ENCODE assay signal across 8 mouse cellular contexts in the genomic region with DNA sequence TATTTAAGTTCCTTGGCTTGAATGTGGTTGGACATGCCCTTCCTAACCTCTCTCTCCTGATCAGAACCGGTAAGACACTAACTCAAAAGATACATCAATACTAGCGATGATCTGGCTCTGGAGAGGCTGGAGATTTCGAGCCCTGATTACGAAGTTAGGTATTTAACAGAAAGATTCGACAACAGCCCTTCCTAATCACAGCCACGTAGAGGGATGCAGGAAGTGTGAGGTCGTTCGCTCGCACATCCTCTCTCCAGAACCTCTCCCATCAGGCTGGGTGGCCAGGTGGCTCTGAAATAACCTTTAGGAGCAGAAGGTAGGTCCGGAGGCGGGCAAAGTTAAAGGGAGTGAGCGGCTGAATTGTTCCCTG. TPM values are rescaled to one million over a fixed set of nuclear protein-coding genes. Genes with fewer than 3 reads are reported as not detected.
DNase-seq lines count a peak whose midpoint lies in the region; ATAC-seq and TF ChIP-seq lines count a peak whose summit lies in the region.

A gene (plus strand): TSS at position 206 of the 370 bp plus-strand sequence.

- TF ChIP-seq POLR2A in ES-Bruce4 (IDR thresholded peaks at IDR 0.05; ENCODE audit: insufficient read depth, low read length) = peak; percentile 5

- TF ChIP-seq EP300 in ES-Bruce4 (IDR thresholded peaks at IDR 0.05; ENCODE audit: insufficient read depth, low read depth, low read length) = no peak

- TF ChIP-seq CTCF in ES-Bruce4 (IDR thresholded peaks at IDR 0.05; ENCODE audit: low read depth, low read length) = no peak

- 1% methylated on average over 12 of the region's 12 CpGs for WGBS in heart, embryonic 13.5 days
- WGBS in forebrain, embryonic 11.5 days = 1% methylated on average over 12 of the region's 12 CpGs

- H3K4me3 ChIP-seq in heart, embryonic 13.5 days = peak within 1 kb of the TSS; percentile 86
- H3K4me3 ChIP-seq in ES-Bruce4 (ENCODE audit: low read depth, low read length) = peak within 1 kb of the TSS; percentile 97
- peak within 1 kb of the TSS; percentile 70 for H3K4me3 ChIP-seq in forebrain, embryonic 11.5 days (ENCODE audit: low read depth, low read length)

- no peaks in the 10 kb centered on the region for H3K27me3 ChIP-seq in heart, embryonic 13.5 days (replicated peaks)
- no peaks in the 10 kb centered on the region for H3K27me3 ChIP-seq in ES-Bruce4 (ENCODE audit: control insufficient read depth, insufficient read depth, low read length, poor library complexity, severe bottlenecking)
- no peaks in the 10 kb centered on the region for H3K27me3 ChIP-seq in forebrain, embryonic 11.5 days (ENCODE audit: control insufficient read depth, insufficient read depth, low read length)

- H3K4me2 ChIP-seq in heart, embryonic 13.5 days = peak within 1 kb of the TSS; percentile 84
- peak within 1 kb of the TSS; percentile 84 for H3K4me2 ChIP-seq in forebrain, embryonic 11.5 days (ENCODE audit: low read depth, low read length, severe bottlenecking)

- no peak for ATAC-seq in heart, embryonic 13.5 days (ENCODE audit: extremely low read depth, insufficient number of reproducible peaks, low FRiP score, low TSS enrichment)
- no peak for ATAC-seq in forebrain, embryonic 11.5 days (replicated peaks; ENCODE audit: low FRiP score)

- peak within 1 kb of the TSS; percentile 97 for H3K9ac ChIP-seq in heart, embryonic 13.5 days
- peak within 1 kb of the TSS; percentile 99 for H3K9ac ChIP-seq in ES-Bruce4 (ENCODE audit: low read depth, poor library complexity, severe bottlenecking)
- H3K9ac ChIP-seq in forebrain, embryonic 11.5 days (ENCODE audit: low read length) = peak within 1 kb of the TSS; percentile 74

- H3K9me3 ChIP-seq in heart, embryonic 13.5 days = no peaks in the 10 kb centered on the region
- no peaks in the 10 kb centered on the region for H3K9me3 ChIP-seq in ES-Bruce4 (replicated peaks; ENCODE audit: control insufficient read depth, insufficient read depth, low read length, poor library complexity, severe bottlenecking)
- no peaks in the 10 kb centered on the region for H3K9me3 ChIP-seq in forebrain, embryonic 11.5 days (ENCODE audit: control insufficient read depth, low read length)

- H3K27ac ChIP-seq in heart, embryonic 13.5 days (replicated peaks) = peak within 1 kb of the TSS; percentile 95
- peak within 1 kb of the TSS; percentile 87 for H3K27ac ChIP-seq in ES-Bruce4 (ENCODE audit: insufficient read depth, low read length)
- peak within 1 kb of the TSS; percentile 90 for H3K27ac ChIP-seq in forebrain, embryonic 11.5 days (ENCODE audit: low read depth, low read length)

- H3K36me3 ChIP-seq in heart, embryonic 13.5 days = no peaks in the 10 kb centered on the region
- H3K36me3 ChIP-seq in ES-Bruce4 (ENCODE audit: control insufficient read depth, insufficient read depth, low read length, poor library complexity, severe bottlenecking) = no peaks in the 10 kb centered on the region
- H3K36me3 ChIP-seq in forebrain, embryonic 11.5 days (ENCODE audit: control insufficient read depth, insufficient read depth, low read length) = no peaks in the 10 kb centered on the region

- H3K4me1 ChIP-seq in heart, embryonic 13.5 days = peaks cover 41% of the 10 kb centered on the region
- peaks cover 7% of the 10 kb centered on the region for H3K4me1 ChIP-seq in ES-Bruce4 (ENCODE audit: control insufficient read depth, insufficient read depth, low read length)
- H3K4me1 ChIP-seq in forebrain, embryonic 11.5 days (replicated peaks; ENCODE audit: control insufficient read depth, insufficient read depth, low read length) = peaks cover 10% of the 10 kb centered on the region

- DNase-seq in heart, adult 18-20 months = no peak
- no peak for DNase-seq in forebrain, embryonic 11.5 days (ENCODE audit: low spot score)
- no peak for DNase-seq in layer of hippocampus, postnatal 36 days
- peak; percentile 38 for DNase-seq in naive thymus-derived CD4-positive, alpha-beta T cell, adult 2 months (ENCODE audit: low read depth)
- no peak for DNase-seq in MN1 (ENCODE audit: low spot score)
- DNase-seq in frontal cortex, postnatal 36 days (ENCODE audit: low spot score in 2 of 2) = no peak

RNA-seq across cellular contexts. Expression of the gene that starts here (rescaled TPM):
- polyA plus RNA-seq in heart, embryonic 13.5 days (2015; fragmentation: Nextera tagmentation; extraction: Ambion mirVana) = 31.8 and 34.5 TPM in 2 replicates
- 1 to 10 TPM; 7.1 to 7.7 TPM for total RNA-seq in heart, adult 18-20 months (2021)
- 60.7 and 65.1 TPM in 2 replicates for polyA plus RNA-seq in ES-Bruce4 (2011; ENCODE audit: insufficient read depth, insufficient read length, low read depth, missing spikeins)
- polyA plus RNA-seq in forebrain, embryonic 11.5 days (2014; fragmentation: Nextera tagmentation; extraction: Ambion mirVana) = 60.3 and 60.7 TPM in 2 replicates
- 10 to 100 TPM; 32.0 to 32.8 TPM for total RNA-seq in layer of hippocampus, postnatal 36 days (2021)
